Mouse (Mus musculus) CH12.LX (cell line): ENCODE measurements around the gene Slc39a7. TPM values are rescaled to one million over a fixed set of nuclear protein-coding genes. Genes with fewer than 3 reads are reported as not detected.

ENCODE experiments used
- DNase-seq: peaks from one replicate; pipeline ENCODE4 v3.0.0-alpha.2; 2013; ENCODE audit errors: extremely low read depth
- H3K27ac ChIP-seq: 2 replicates; pipeline ENCODE4 v1.5.1; 2012; ENCODE audit warnings: low read depth, mild to moderate bottlenecking, control low read depth, moderate library complexity; ENCODE audit not compliant: insufficient read depth
- H3K27me3 ChIP-seq: replicated peaks from 2 replicates; pipeline ENCODE3; 2012; ENCODE audit warnings: inconsistent platforms
- H3K36me3 ChIP-seq, 2 experiments: replicated peaks in 1 of 2; 2 replicates each; pipeline versions ENCODE3 to v1.6.1; 2012; ENCODE audit warnings: inconsistent platforms in 1 of 2, low read length in 1 of 2, mild to moderate bottlenecking in 1 of 2, mixed read lengths in 1 of 2, moderate library complexity in 1 of 2; ENCODE audit not compliant: control insufficient read depth in 1 of 2, insufficient read depth in 1 of 2
- H3K4me1 ChIP-seq, 2 experiments: 2 replicates each; pipeline ENCODE4 v1.6.1; 2012; ENCODE audit warnings: inconsistent platforms in 1 of 2, moderate library complexity in 1 of 2; ENCODE audit not compliant: insufficient read depth in 2 of 2, control insufficient read depth in 1 of 2
- H3K4me2 ChIP-seq: 2 replicates; pipeline ENCODE4 v1.6.1; 2012; ENCODE audit warnings: low read depth, mild to moderate bottlenecking, control low read depth; ENCODE audit not compliant: poor library complexity, insufficient read depth, severe bottlenecking
- H3K4me3 ChIP-seq, 3 experiments: fragments of 150-350 bp in 1 of 3; sonication (generic) in 1 of 3; replicated peaks in 1 of 3; 2 replicates each; pipeline versions ENCODE3 to v1.5.1; 2011 to 2012; ENCODE audit warnings: low read depth in 2 of 3, low read length in 2 of 3, mild to moderate bottlenecking in 2 of 3, moderate library complexity in 2 of 3, control low read depth in 1 of 3, improper control_type of control experiment in 1 of 3, inconsistent platforms in 1 of 3, mixed read lengths in 1 of 3; ENCODE audit not compliant: poor library complexity in 1 of 3
- H3K79me2 ChIP-seq: replicated peaks from 2 replicates; pipeline ENCODE4 v1.6.1; 2012; ENCODE audit warnings: mild to moderate bottlenecking, moderate library complexity; ENCODE audit not compliant: control insufficient read depth, poor library complexity, insufficient read depth, severe bottlenecking; ENCODE audit errors: extremely low read depth
- H3K9ac ChIP-seq: 2 replicates; pipeline ENCODE4 v1.6.1; 2012; ENCODE audit warnings: low read depth, mild to moderate bottlenecking, control low read depth, moderate library complexity; ENCODE audit not compliant: insufficient read depth
- H3K9me3 ChIP-seq: replicated peaks from 2 replicates; pipeline ENCODE3; 2012; ENCODE audit warnings: low read length, inconsistent platforms, mixed read lengths
- BHLHE40 ChIP-seq: IDR thresholded peaks from 2 replicates; pipeline ENCODE4 v1.6.1; 2011; ENCODE audit warnings: mild to moderate bottlenecking, low read depth, low read length, improper control_type of control experiment
- CHD1 ChIP-seq: IDR thresholded peaks from 2 replicates; pipeline ENCODE4 v1.6.1; 2012; ENCODE audit warnings: low read depth, low read length, improper control_type of control experiment, inconsistent platforms
- CHD2 ChIP-seq: IDR thresholded peaks from 2 replicates; pipeline ENCODE4 v1.6.1; 2011; ENCODE audit warnings: low read length, improper control_type of control experiment
- CTCF ChIP-seq, 2 experiments: IDR thresholded peaks in 1 of 2; conservative IDR thresholded peaks in 1 of 2; 2 replicates each; pipeline ENCODE4 v1.5.1; 2011 to 2012; ENCODE audit warnings: low read depth in 2 of 2, low read length in 2 of 2, improper control_type of control experiment in 1 of 2, inconsistent platforms in 1 of 2, mild to moderate bottlenecking in 1 of 2, moderate library complexity in 1 of 2
- E2F4 ChIP-seq: IDR thresholded peaks from 2 replicates; pipeline ENCODE4 v1.6.1; 2011; ENCODE audit warnings: low read depth, low read length, improper control_type of control experiment; ENCODE audit not compliant: insufficient replicate concordance
- ELF1 ChIP-seq: IDR thresholded peaks from 2 replicates; pipeline ENCODE4 v1.6.1; 2014; ENCODE audit warnings: low read depth, mild to moderate bottlenecking, inconsistent platforms, low read length, improper control_type of control experiment
- GABPA ChIP-seq: IDR thresholded peaks from 2 replicates; pipeline ENCODE4 v1.6.1; 2012; ENCODE audit warnings: low read depth, low read length, improper control_type of control experiment, inconsistent platforms; ENCODE audit not compliant: insufficient replicate concordance
- IRF4 ChIP-seq: IDR thresholded peaks from 2 replicates; pipeline ENCODE4 v1.6.1; 2014; ENCODE audit warnings: low read depth, mild to moderate bottlenecking, inconsistent platforms, low read length, improper control_type of control experiment
- MAFK ChIP-seq: IDR thresholded peaks from 2 replicates; pipeline ENCODE4 v1.6.1; 2011; ENCODE audit warnings: low read length, improper control_type of control experiment; ENCODE audit not compliant: insufficient replicate concordance
- MAX ChIP-seq: IDR thresholded peaks from 2 replicates; pipeline ENCODE4 v1.6.1; 2011; ENCODE audit warnings: low read length, improper control_type of control experiment
- MAZ ChIP-seq: IDR thresholded peaks from 2 replicates; pipeline ENCODE4 v1.6.1; 2012; ENCODE audit warnings: low read depth, mild to moderate bottlenecking, inconsistent platforms, low read length, improper control_type of control experiment, moderate library complexity
- MXI1 ChIP-seq: IDR thresholded peaks from 2 replicates; pipeline ENCODE4 v1.6.1; 2011; ENCODE audit warnings: mild to moderate bottlenecking, low read depth, low read length, improper control_type of control experiment
- MYC ChIP-seq: IDR thresholded peaks from 2 replicates; pipeline ENCODE4 v1.6.1; 2011; ENCODE audit warnings: low read depth, mild to moderate bottlenecking, improper control_type of control experiment, low read length
- NELFE ChIP-seq: IDR thresholded peaks from 2 replicates; pipeline ENCODE4 v1.6.1; 2011; ENCODE audit warnings: low read depth, low read length, improper control_type of control experiment
- NRF1 ChIP-seq: IDR thresholded peaks from 2 replicates; pipeline ENCODE4 v1.6.1; 2014; ENCODE audit warnings: low read depth, mild to moderate bottlenecking, inconsistent platforms, low read length, improper control_type of control experiment, moderate library complexity
- POLR2A ChIP-seq: IDR thresholded peaks from 2 replicates; pipeline ENCODE4 v1.6.1; 2011; ENCODE audit warnings: low read depth, mild to moderate bottlenecking, improper control_type of control experiment, low read length
- POLR2AphosphoS2 ChIP-seq: IDR thresholded peaks from 2 replicates; pipeline ENCODE4 v1.6.1; 2011; ENCODE audit warnings: low read depth, low read length, improper control_type of control experiment
- RAD21 ChIP-seq: IDR thresholded peaks from 2 replicates; pipeline ENCODE4 v1.6.1; 2011; ENCODE audit warnings: low read depth, mild to moderate bottlenecking, low read length, improper control_type of control experiment, moderate library complexity
- RCOR1 ChIP-seq: conservative IDR thresholded peaks from 2 replicates; pipeline ENCODE4 v1.6.1; 2012; ENCODE audit warnings: low read depth, mild to moderate bottlenecking, inconsistent platforms, low read length, improper control_type of control experiment
- SIN3A ChIP-seq: IDR thresholded peaks from 2 replicates; pipeline ENCODE4 v1.6.1; 2012; ENCODE audit warnings: low read length, improper control_type of control experiment, inconsistent platforms
- TBP ChIP-seq: conservative IDR thresholded peaks from 2 replicates; pipeline ENCODE4 v1.6.1; 2011; ENCODE audit warnings: low read depth, low read length, improper control_type of control experiment
- TCF12 ChIP-seq: IDR thresholded peaks from 2 replicates; pipeline ENCODE4 v1.6.1; 2014; ENCODE audit warnings: low read depth, mild to moderate bottlenecking, inconsistent platforms, low read length, improper control_type of control experiment
- UBTF ChIP-seq: IDR thresholded peaks from 2 replicates; pipeline ENCODE4 v1.6.1; 2012; ENCODE audit warnings: low read depth, mild to moderate bottlenecking, inconsistent platforms, low read length, improper control_type of control experiment, moderate library complexity
- USF1 ChIP-seq: IDR thresholded peaks from 2 replicates; pipeline ENCODE4 v1.6.1; 2014; ENCODE audit warnings: low read depth, mild to moderate bottlenecking, inconsistent platforms, low read length, improper control_type of control experiment
- USF2 ChIP-seq: conservative IDR thresholded peaks from 2 replicates; pipeline ENCODE4 v1.6.1; 2011; ENCODE audit warnings: low read depth, low read length, improper control_type of control experiment
- ZC3H11A ChIP-seq: IDR thresholded peaks from 2 replicates; pipeline ENCODE4 v1.6.1; 2012; ENCODE audit warnings: low read depth, mild to moderate bottlenecking, inconsistent platforms, low read length, improper control_type of control experiment
- ZKSCAN1 ChIP-seq: IDR thresholded peaks from 2 replicates; pipeline ENCODE4 v1.6.1; 2012; ENCODE audit warnings: low read depth, inconsistent platforms, low read length, improper control_type of control experiment, borderline replicate concordance
- ZMIZ1 ChIP-seq: IDR thresholded peaks from 2 replicates; pipeline ENCODE4 v1.6.1; 2012; ENCODE audit warnings: low read depth, mild to moderate bottlenecking, inconsistent platforms, low read length, improper control_type of control experiment
- ZNF384 ChIP-seq: IDR thresholded peaks from 2 replicates; pipeline ENCODE4 v1.6.1; 2012; ENCODE audit warnings: low read depth, low read length, improper control_type of control experiment, inconsistent platforms
- dilution Hi-C: fragments of 300-500 bp; cut with MboI; formaldehyde crosslinking; loops from 2 replicates; pipeline ENCODE4 v1.14.3; 2020; ENCODE audit warnings: low sequenced_read_pairs; ENCODE audit not compliant: extremely low pct_unique_long_range_greater_than_20kb, extremely low pct_ligation_motif_present
- in situ Hi-C: fragments of 300-500 bp; cut with MboI; formaldehyde crosslinking; loops from 3 replicates; pipeline ENCODE4 v1.14.3; 2019; ENCODE audit warnings: low sequenced_read_pairs, low pct_ligation_motif_present, low pct_unique_long_range_greater_than_20kb, mixed read lengths
- polyA plus RNA-seq: library from polyadenylated mRNA; unstranded; fragments of >175 nt; gene quantifications from 2 replicates; pipeline ENCODE4 v1.2.1, GENCODE M21; 2012; ENCODE audit warnings: low read depth; ENCODE audit not compliant: insufficient read length
- total RNA-seq, 2 experiments: library from RNA; depleted of rRNA; stranded (reverse); fragments of 300-350 nt in 1 of 2; fragments of >200 nt in 1 of 2; gene quantifications; 2 replicates each; pipeline ENCODE4 v1.2.3; 2012 to 2014

Gene Slc39a7
- total and polyA plus RNA-seq, 3 experiments: 96.8 to 116 (median 105) TPM

DNA sequence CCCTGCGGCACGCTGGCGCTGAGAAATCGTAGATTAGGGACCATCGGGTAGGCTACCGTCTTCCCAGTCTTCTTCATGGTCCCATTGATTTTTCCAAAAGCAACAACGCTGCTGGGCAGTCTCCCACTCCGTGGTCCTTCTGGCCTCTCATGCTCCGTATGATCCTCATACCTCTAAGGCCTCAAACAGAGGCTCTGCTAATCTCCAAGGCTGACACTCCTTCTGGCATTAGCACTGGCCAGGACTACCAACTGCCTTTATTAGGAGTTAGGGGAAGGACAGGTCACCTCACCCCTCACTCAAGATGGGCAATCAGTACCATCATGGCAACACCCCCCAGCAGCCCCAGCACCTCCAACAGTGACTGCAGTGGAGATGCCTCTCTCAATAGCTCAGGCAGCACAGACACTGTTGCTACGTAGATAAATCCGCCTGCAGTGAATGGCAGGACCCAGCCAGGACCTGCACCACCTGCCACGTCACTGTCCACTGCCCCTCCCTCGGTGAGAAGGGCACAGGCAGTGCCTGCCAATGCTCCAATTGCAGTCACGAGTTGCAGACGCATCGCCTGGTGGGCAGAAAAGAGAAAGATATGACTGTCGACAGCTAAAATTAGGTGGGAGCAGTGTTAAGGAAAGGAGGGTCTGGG is 2.9 kb downstream of the Slc39a7 start:
- Histone ChIP-seq H3K4me2 (no peak overlapping the region), H3K4me3 (no peak overlapping the region), H3K27ac (no peak overlapping the region; the same call in 1 of the 2 replicates), H3K27me3 (no peaks in the 10 kb centered on the region), H3K9ac (no peak overlapping the region), H3K9me3 (no peaks in the 10 kb centered on the region), H3K79me2 (peaks cover 33% of the 10 kb centered on the region), H3K4me1 (peaks cover 35 to 63% of the 10 kb centered on the region in 2 experiments), H3K36me3 (peaks cover 21 to 33% of the 10 kb centered on the region in 2 experiments)
- dilution Hi-C loops (no loop called here), in situ Hi-C loops (no loop called here)
- DNase-seq: no peak
- TF ChIP-seq POLR2AphosphoS2: no peak
- no peak for TF ChIP-seq E2F4
- no peak for TF ChIP-seq ZKSCAN1
- no peak for TF ChIP-seq CTCF (conservative IDR thresholded peaks at IDR 0.05 in 1 of 2, IDR thresholded peaks at IDR 0.05 in 1 of 2; ENCODE audit: low read depth in 2 of 2, low read length in 2 of 2)
- no peak for TF ChIP-seq MAZ
- no peak for TF ChIP-seq ZNF384
- TF ChIP-seq TCF12: no peak
- no peak for TF ChIP-seq RAD21
- TF ChIP-seq NRF1: no peak
- no peak for TF ChIP-seq CHD2
- no peak for TF ChIP-seq USF1
- TF ChIP-seq POLR2A: no peak
- no peak for TF ChIP-seq MXI1
- TF ChIP-seq UBTF: no peak
- no peak for TF ChIP-seq SIN3A
- TF ChIP-seq, all 38 proteins: peak for 0

DNA sequence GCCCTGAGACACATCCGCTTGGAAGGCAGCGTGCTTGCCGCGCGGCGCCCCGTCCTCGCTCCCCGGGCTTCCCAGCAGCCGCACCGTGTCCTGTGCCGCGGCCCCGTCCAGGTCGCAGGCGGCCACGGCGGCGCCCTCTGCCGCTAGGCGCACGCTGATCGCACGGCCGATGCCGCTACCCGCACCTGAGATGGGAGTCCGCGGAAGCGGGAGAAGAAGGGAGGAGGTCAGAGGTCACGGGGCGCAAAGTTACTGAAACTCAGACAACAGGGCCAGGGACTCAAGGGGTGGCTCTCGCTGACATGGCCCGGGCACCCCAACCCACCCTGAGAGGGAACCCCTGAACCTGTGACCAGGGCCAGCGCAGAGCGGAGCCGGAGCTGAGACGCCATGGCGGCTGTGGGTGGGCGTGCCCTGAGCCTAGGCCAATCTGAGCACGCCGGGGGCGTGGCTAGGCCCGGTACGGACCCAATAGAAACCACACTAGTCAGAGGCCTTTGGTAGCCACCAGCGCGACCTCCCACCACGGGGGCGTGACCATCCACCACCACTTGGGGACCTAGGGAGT is 3.7 kb downstream of the Slc39a7 start, which contains the start of gene H2-Ke6:
H2-Ke6 (minus strand) TSS at position 405 of the 568 bp plus-strand sequence.
- Histone ChIP-seq H3K79me2 (peaks cover 26% of the 10 kb centered on the region), H3K27me3 (no peaks in the 10 kb centered on the region), H3K9me3 (peaks cover 5% of the 10 kb centered on the region), H3K27ac (peak within 1 kb of the TSS; percentile 31), H3K4me1 (peaks cover 30 to 57% of the 10 kb centered on the region in 2 experiments), H3K4me3 (peak within 1 kb of the TSS; percentile 67 to 81 (median 71)), H3K9ac (peak within 1 kb of the TSS; percentile 6; the same call in 1 of the 2 replicates), H3K36me3 (peaks cover 27 to 36% of the 10 kb centered on the region in 2 experiments), H3K4me2 (peak within 1 kb of the TSS; percentile 58)
- DNase-seq: peak; percentile 93
- TF ChIP-seq POLR2A (peak; percentile 77), ZMIZ1 (peak; percentile 82), USF2 (no peak), UBTF (peak; percentile 96), MYC (0 out of 2 replicates have a peak, but pooled peaks have one; percentile 28), BHLHE40 (peak; percentile 37; the same call in 1 of the 2 replicates), ZC3H11A (no peak), NELFE (peak; percentile 60; the same call in 1 of the 2 replicates), CHD2 (peak; percentile 67; the same call in 1 of the 2 replicates), IRF4 (0 out of 2 replicates have a peak, but pooled peaks have one; percentile 13), CHD1 (0 out of 2 replicates have a peak, but pooled peaks have one; percentile 28), NRF1 (peak; percentile 43; the same call in 1 of the 2 replicates), POLR2AphosphoS2 (peak; percentile 99), GABPA (no peak), MAFK (no peak), TCF12 (peak; percentile 57; the same call in 1 of the 2 replicates), CTCF (conservative IDR thresholded peaks at IDR 0.05 in 1 of 2, IDR thresholded peaks at IDR 0.05 in 1 of 2; ENCODE audit: low read depth in 2 of 2, low read length in 2 of 2) (peak in 1 of 2 experiments; percentile 28; a peak in 2 of 4 replicates), TBP (peak; percentile 69; the same call in 1 of the 2 replicates), MXI1 (peak; percentile 77), RCOR1 (0 out of 2 replicates have a peak, but pooled peaks have one; percentile 48), USF1 (no peak), MAX (peak; percentile 33; the same call in 1 of the 2 replicates), ELF1 (peak; percentile 75)
- in situ Hi-C loops (no loop called here), dilution Hi-C loops (no loop called here)
